Mouse (Mus musculus) ES-Bruce4 (cell line): Measurements from ENCODE around the gene Peli2. TPM values are rescaled to one million over a fixed set of nuclear protein-coding genes. Genes with fewer than 3 reads are reported as not detected.

ENCODE experiments used
- H3K27ac ChIP-seq: 2 replicates; pipeline ENCODE4 v1.5.1; 2012; ENCODE audit warnings: low read length, inconsistent platforms; ENCODE audit not compliant: insufficient read depth
- H3K27me3 ChIP-seq: 2 replicates; pipeline ENCODE4 v1.6.1; 2012; ENCODE audit warnings: mild to moderate bottlenecking, low read length, inconsistent platforms; ENCODE audit not compliant: control insufficient read depth, poor library complexity, insufficient read depth, severe bottlenecking
- H3K36me3 ChIP-seq: 2 replicates; pipeline ENCODE4 v1.6.1; 2012; ENCODE audit warnings: inconsistent platforms, mild to moderate bottlenecking, low read length, moderate library complexity; ENCODE audit not compliant: control insufficient read depth, poor library complexity, insufficient read depth, severe bottlenecking
- H3K4me1 ChIP-seq: one replicate; pipeline ENCODE4 v1.8.1; 2011; ENCODE audit warnings: low read length; ENCODE audit not compliant: control insufficient read depth, insufficient read depth
- H3K4me3 ChIP-seq: 2 replicates; pipeline ENCODE4 v1.5.1; 2011; ENCODE audit warnings: low read depth, mild to moderate bottlenecking, low read length
- H3K9ac ChIP-seq: 2 replicates; pipeline ENCODE4 v1.6.1; 2012; ENCODE audit warnings: low read depth, mild to moderate bottlenecking, inconsistent platforms; ENCODE audit not compliant: poor library complexity, severe bottlenecking
- H3K9me3 ChIP-seq: replicated peaks from 2 replicates; pipeline ENCODE4 v1.6.1; 2012; ENCODE audit warnings: mild to moderate bottlenecking, low read length, inconsistent platforms; ENCODE audit not compliant: control insufficient read depth, poor library complexity, insufficient read depth, severe bottlenecking
- CTCF ChIP-seq: IDR thresholded peaks from one replicate; pipeline ENCODE4 v1.8.1; 2011; ENCODE audit warnings: low read depth, low read length
- EP300 ChIP-seq: IDR thresholded peaks from 2 replicates; pipeline ENCODE4 v1.6.1; 2011; ENCODE audit warnings: low read depth, low read length; ENCODE audit not compliant: insufficient read depth
- POLR2A ChIP-seq: IDR thresholded peaks from one replicate; pipeline ENCODE4 v1.8.1; 2011; ENCODE audit warnings: low read length; ENCODE audit not compliant: insufficient read depth
- polyA plus RNA-seq: library from polyadenylated mRNA; stranded (reverse); fragments of >200 nt; gene quantifications from 2 replicates; pipeline ENCODE4 v1.2.4, GENCODE M21; 2011; ENCODE audit warnings: low read depth; ENCODE audit not compliant: missing spikeins, insufficient read depth, insufficient read length

Gene Peli2
- polyA plus RNA-seq, 1 experiment: 7.4 TPM

GRCm38 (mm10) chr14:48135816-48136345 is 15.3 kb downstream of the Peli2 start:
- no peak overlapping the region for H3K9ac ChIP-seq
- no peaks in the 10 kb centered on the region for H3K4me1 ChIP-seq
- H3K4me3 ChIP-seq: no peak overlapping the region
- no peaks in the 10 kb centered on the region for H3K36me3 ChIP-seq
- no peak overlapping the region for H3K27ac ChIP-seq
- H3K9me3 ChIP-seq: no peaks in the 10 kb centered on the region
- H3K27me3 ChIP-seq: no peaks in the 10 kb centered on the region
- no peak for TF ChIP-seq CTCF
- TF ChIP-seq POLR2A: no peak
- no peak for TF ChIP-seq EP300

DNA sequence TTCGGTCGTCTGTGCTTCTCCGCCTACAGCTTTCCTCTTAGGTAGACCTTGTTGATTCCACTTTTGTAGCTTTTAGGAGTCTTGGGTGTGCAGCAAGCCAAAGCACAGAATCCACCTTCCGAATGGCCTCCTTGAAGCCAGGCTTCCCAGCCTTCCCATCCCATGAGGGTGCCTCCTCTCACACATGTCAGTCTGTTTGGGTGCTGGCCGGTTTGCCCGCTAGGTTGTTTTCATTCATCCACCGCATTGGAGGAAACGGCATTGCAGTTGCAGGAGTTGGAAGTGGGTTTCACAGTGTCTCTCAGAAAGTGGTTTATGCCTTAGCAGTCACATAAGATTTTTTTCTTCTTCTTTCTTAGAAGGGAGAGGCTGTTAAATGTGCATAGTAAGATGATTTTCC is 17.1 kb downstream of the Peli2 start:
- H3K4me1 ChIP-seq: no peaks in the 10 kb centered on the region
- no peak for TF ChIP-seq EP300
- TF ChIP-seq POLR2A: no peak
- no peak for TF ChIP-seq CTCF
- H3K27ac ChIP-seq: no peak overlapping the region

DNA sequence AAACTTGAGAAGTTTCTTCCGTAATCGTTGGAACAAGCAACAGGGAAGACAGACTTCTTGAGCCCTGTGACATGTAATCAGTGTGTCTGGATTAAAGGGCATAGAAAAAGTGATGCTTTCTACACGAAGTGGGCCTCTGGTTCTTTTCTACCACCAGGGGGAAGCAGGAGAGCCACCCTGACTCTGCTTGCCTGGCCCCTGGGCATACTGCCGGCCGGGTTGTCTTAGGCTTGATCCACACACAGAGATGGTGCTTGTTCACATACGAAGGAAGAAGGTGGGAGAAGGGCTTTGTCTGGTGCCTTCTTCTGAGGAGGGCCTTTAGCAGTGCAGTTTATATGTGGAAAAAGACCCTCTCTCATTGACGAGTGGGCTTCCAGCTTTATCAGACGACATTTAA is 17.5 kb downstream of the Peli2 start:
- TF ChIP-seq POLR2A (no peak), CTCF (peak; percentile 22)
- H3K27ac ChIP-seq: no peak overlapping the region

More for the DNA sequence above, 17.1 kb downstream of the Peli2 start:
- no peaks in the 10 kb centered on the region for H3K9me3 ChIP-seq
- no peaks in the 10 kb centered on the region for H3K27me3 ChIP-seq
- no peaks in the 10 kb centered on the region for H3K36me3 ChIP-seq
- no peak overlapping the region for H3K4me3 ChIP-seq
- no peak overlapping the region for H3K9ac ChIP-seq

GRCm38 (mm10) chr14:48139409-48139808 is 18.8 kb downstream of the Peli2 start:
- Histone ChIP-seq H3K4me3 (no peak overlapping the region), H3K36me3 (no peaks in the 10 kb centered on the region), H3K27ac (no peak overlapping the region), H3K27me3 (no peaks in the 10 kb centered on the region), H3K4me1 (no peaks in the 10 kb centered on the region), H3K9ac (no peak overlapping the region), H3K9me3 (no peaks in the 10 kb centered on the region)
- no peak for TF ChIP-seq POLR2A
- TF ChIP-seq CTCF: no peak
- TF ChIP-seq EP300: no peak

More for the DNA sequence above, 17.5 kb downstream of the Peli2 start:
- no peak overlapping the region for H3K4me3 ChIP-seq
- H3K27me3 ChIP-seq: no peaks in the 10 kb centered on the region
- no peak overlapping the region for H3K9ac ChIP-seq
- no peaks in the 10 kb centered on the region for H3K36me3 ChIP-seq
- H3K9me3 ChIP-seq: no peaks in the 10 kb centered on the region
- no peaks in the 10 kb centered on the region for H3K4me1 ChIP-seq

DNA sequence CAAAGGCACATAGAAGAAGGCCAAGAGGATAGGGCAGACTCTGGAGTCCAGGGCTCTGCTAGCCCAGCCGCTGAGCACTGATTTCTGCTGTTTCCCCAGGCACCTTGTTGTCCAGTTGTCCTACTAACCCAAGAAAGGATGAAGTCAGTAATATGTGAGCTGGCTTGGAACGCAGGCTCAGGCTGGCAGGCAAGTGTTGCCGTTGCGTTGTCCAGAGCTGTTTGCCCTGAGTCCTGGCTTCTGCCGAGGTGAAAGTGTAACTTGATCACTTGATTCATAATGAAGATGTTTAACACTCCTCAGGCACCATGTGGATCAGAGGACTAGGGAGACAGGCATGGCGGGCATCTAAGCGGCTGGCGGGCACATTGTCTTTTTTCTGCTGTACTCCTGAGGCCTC is 21.1 kb downstream of the Peli2 start:
- TF ChIP-seq CTCF: no peak
- no peak for TF ChIP-seq EP300
- TF ChIP-seq POLR2A: no peak
- no peak overlapping the region for H3K4me3 ChIP-seq
- H3K27ac ChIP-seq: no peak overlapping the region
- no peaks in the 10 kb centered on the region for H3K27me3 ChIP-seq
- no peaks in the 10 kb centered on the region for H3K4me1 ChIP-seq
- H3K9ac ChIP-seq: no peak overlapping the region
- H3K36me3 ChIP-seq: no peaks in the 10 kb centered on the region
- no peaks in the 10 kb centered on the region for H3K9me3 ChIP-seq

DNA sequence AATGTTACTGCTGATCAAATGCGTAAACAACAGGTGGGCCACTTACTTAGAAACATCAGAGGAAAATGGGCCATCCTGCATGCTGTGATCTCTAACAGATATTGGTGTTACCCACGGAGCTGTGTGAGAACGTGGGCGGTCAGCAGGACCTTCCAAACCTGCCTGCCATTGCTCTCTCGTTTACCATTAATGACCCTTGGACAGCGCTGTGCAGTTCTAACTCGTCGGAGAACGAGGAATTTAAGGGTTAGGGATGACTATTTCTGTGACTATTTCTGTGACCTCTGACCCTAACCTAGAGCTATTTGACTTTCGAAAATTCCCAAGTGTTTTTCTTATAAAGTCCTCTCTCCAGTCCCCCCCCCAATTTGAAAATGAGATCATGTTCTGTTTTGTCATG is 22.1 kb downstream of the Peli2 start:
- Histone ChIP-seq H3K27ac (no peak overlapping the region), H3K36me3 (no peaks in the 10 kb centered on the region), H3K9me3 (no peaks in the 10 kb centered on the region), H3K27me3 (no peaks in the 10 kb centered on the region), H3K4me3 (no peak overlapping the region), H3K4me1 (no peaks in the 10 kb centered on the region), H3K9ac (no peak overlapping the region)
- TF ChIP-seq EP300: no peak
- no peak for TF ChIP-seq POLR2A
- no peak for TF ChIP-seq CTCF
